Mouse (Mus musculus): Measurements from ENCODE around the gene Lrrc8d. TPM values are rescaled to one million over a fixed set of nuclear protein-coding genes. Genes with fewer than 3 reads are reported as not detected.
A peak's percentile ranks its signal among the peaks of the same experiment; 100 is the strongest.
"Not testable (repeated sequence)": the region's sequence is repeated elsewhere in the genome, so short reads cannot be mapped to it uniquely, and the experiment has no call there.

The Lrrc8d gene
- total and polyA plus RNA-seq, 2 experiments = 7.0 to 11.6 TPM

- Histone ChIP-seq H3K4me1 (ENCODE audit: control insufficient read depth, insufficient read depth, low read length) (no peaks in the 10 kb centered on the region), H3K27me3 (ENCODE audit: control insufficient read depth, insufficient read depth, low read length) (no peaks in the 10 kb centered on the region), H3K79me2 (ENCODE audit: control insufficient read depth, insufficient read depth, low read length) (no peaks in the 10 kb centered on the region), H3K4me3 (ENCODE audit: insufficient read depth, low read depth, low read length) (no peak overlapping the region), H3K27ac (replicated peaks; ENCODE audit: insufficient read depth, low read depth, low read length) (no peak overlapping the region), H3K36me3 (ENCODE audit: control insufficient read depth, insufficient read depth, low read length) (no peaks in the 10 kb centered on the region), H3K9ac (ENCODE audit: low read depth, low read length) (no peak overlapping the region)
- no peak for DNase-seq (ENCODE audit: extremely low read depth, low read depth, low spot score)
- no peak for TF ChIP-seq CTCF (IDR thresholded peaks at IDR 0.05; ENCODE audit: low read depth, low read length)
- no peak for TF ChIP-seq POLR2A (IDR thresholded peaks at IDR 0.05; ENCODE audit: extremely low read depth, insufficient read depth, low read length)
- 93% methylated on average over 5 of the region's 5 CpGs for WGBS
Measured at GRCm38 (mm10) chr5:105857486-105857885, 157.7 kb downstream of the Lrrc8d start.

DNA sequence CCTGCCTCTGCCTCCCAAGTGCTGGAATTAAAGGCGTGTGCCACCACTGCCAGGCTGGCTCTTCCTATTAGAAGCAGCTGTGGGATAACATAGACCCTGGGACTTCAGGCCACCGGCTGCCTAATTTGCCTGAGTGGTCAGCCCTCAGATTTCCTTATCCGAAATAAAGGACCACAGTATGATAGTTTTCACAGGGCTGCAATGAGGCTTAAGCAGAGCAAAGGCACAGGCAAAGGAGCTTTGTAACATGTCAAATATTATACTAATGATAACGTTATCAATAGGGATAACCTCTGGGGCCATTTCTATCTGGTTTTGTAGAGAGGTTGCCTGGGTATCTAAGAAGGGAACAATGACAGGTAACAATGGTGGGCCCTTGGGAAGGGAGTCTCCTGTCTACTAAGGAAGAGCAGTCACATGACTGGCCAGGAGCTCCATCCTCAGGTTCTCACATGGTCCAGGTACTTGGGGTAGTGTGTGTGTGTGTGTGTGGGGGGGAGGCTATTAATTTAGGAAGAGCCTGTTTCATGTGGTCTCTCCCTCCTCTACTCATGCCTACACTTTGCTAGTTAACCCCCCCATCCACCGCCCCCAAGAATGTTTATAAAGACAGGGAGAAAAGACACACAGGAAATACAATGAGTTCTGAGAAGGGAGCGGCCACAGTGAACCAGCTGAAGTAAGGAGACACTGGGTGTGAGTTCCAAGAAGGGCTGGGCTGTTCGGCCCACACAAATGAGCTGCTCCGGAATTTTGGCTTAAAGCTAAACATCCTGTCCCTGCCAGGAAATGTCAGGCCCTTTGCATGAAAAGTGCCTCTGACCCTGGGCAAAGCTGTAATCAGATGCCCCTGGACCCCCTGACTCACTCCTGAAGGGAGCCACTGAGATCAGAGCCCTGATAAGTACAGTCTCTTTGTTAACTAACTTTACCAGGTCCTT, 159.3 kb downstream of the Lrrc8d start:
- Histone ChIP-seq H3K4me3 (ENCODE audit: insufficient read depth, low read depth, low read length) (no peak overlapping the region), H3K27ac (replicated peaks; ENCODE audit: insufficient read depth, low read depth, low read length) (peak overlapping the region; percentile 14; the same call in 1 of the 2 replicates), H3K4me1 (ENCODE audit: control insufficient read depth, insufficient read depth, low read length) (no peaks in the 10 kb centered on the region), H3K36me3 (ENCODE audit: control insufficient read depth, insufficient read depth, low read length) (no peaks in the 10 kb centered on the region), H3K27me3 (ENCODE audit: control insufficient read depth, insufficient read depth, low read length) (no peaks in the 10 kb centered on the region), H3K9ac (ENCODE audit: low read depth, low read length) (no peak overlapping the region), H3K79me2 (ENCODE audit: control insufficient read depth, insufficient read depth, low read length) (no peaks in the 10 kb centered on the region)
- DNase-seq (ENCODE audit: extremely low read depth, low read depth, low spot score) = no peak
- no peak for TF ChIP-seq POLR2A (IDR thresholded peaks at IDR 0.05; ENCODE audit: extremely low read depth, insufficient read depth, low read length)
- no peak for TF ChIP-seq CTCF (IDR thresholded peaks at IDR 0.05; ENCODE audit: low read depth, low read length)
- WGBS = 82% methylated on average over 8 of the region's 8 CpGs

GRCm38 (mm10) chr5:105859716-105860460, 160.1 kb downstream of the Lrrc8d start:
- TF ChIP-seq POLR2A (IDR thresholded peaks at IDR 0.05; ENCODE audit: extremely low read depth, insufficient read depth, low read length) (no peak), CTCF (IDR thresholded peaks at IDR 0.05; ENCODE audit: low read depth, low read length) (no peak)
- H3K9ac ChIP-seq (ENCODE audit: low read depth, low read length) = no peak overlapping the region
- no peak for DNase-seq (ENCODE audit: extremely low read depth, low read depth, low spot score)
- no peaks in the 10 kb centered on the region for H3K4me1 ChIP-seq (ENCODE audit: control insufficient read depth, insufficient read depth, low read length)
- H3K4me3 ChIP-seq (ENCODE audit: insufficient read depth, low read depth, low read length) = no peak overlapping the region
- H3K27ac ChIP-seq (replicated peaks; ENCODE audit: insufficient read depth, low read depth, low read length) = no peak overlapping the region
- no peaks in the 10 kb centered on the region for H3K36me3 ChIP-seq (ENCODE audit: control insufficient read depth, insufficient read depth, low read length)
- H3K27me3 ChIP-seq (ENCODE audit: control insufficient read depth, insufficient read depth, low read length) = no peaks in the 10 kb centered on the region
- H3K79me2 ChIP-seq (ENCODE audit: control insufficient read depth, insufficient read depth, low read length) = no peaks in the 10 kb centered on the region
- 62% methylated on average over 11 of the region's 11 CpGs for WGBS

GRCm38 (mm10) chr5:105860461-105860835, 160.7 kb downstream of the Lrrc8d start:
- TF ChIP-seq POLR2A (IDR thresholded peaks at IDR 0.05; ENCODE audit: extremely low read depth, insufficient read depth, low read length) = no peak
- TF ChIP-seq CTCF (IDR thresholded peaks at IDR 0.05; ENCODE audit: low read depth, low read length) = no peak
- no peak overlapping the region for H3K9ac ChIP-seq (ENCODE audit: low read depth, low read length)
- no peak for DNase-seq (ENCODE audit: extremely low read depth, low read depth, low spot score)
- no peaks in the 10 kb centered on the region for H3K27me3 ChIP-seq (ENCODE audit: control insufficient read depth, insufficient read depth, low read length)
- H3K4me3 ChIP-seq (ENCODE audit: insufficient read depth, low read depth, low read length) = no peak overlapping the region
- no peaks in the 10 kb centered on the region for H3K36me3 ChIP-seq (ENCODE audit: control insufficient read depth, insufficient read depth, low read length)
- no peaks in the 10 kb centered on the region for H3K4me1 ChIP-seq (ENCODE audit: control insufficient read depth, insufficient read depth, low read length)
- WGBS = 88% methylated on average over 10 of the region's 10 CpGs
- no peaks in the 10 kb centered on the region for H3K79me2 ChIP-seq (ENCODE audit: control insufficient read depth, insufficient read depth, low read length)
- H3K27ac ChIP-seq (replicated peaks; ENCODE audit: insufficient read depth, low read depth, low read length) = no peak overlapping the region

- no peak for DNase-seq (ENCODE audit: extremely low read depth, low read depth, low spot score)
Measured at GRCm38 (mm10) chr5:105861616-105862015, 161.8 kb downstream of the Lrrc8d start.

GRCm38 (mm10) chr5:105865110-105865628, 165.4 kb downstream of the Lrrc8d start:
- not testable (repeated sequence) for H3K27me3 ChIP-seq (ENCODE audit: control insufficient read depth, insufficient read depth, low read length); H3K27ac ChIP-seq (replicated peaks; ENCODE audit: insufficient read depth, low read depth, low read length); H3K36me3 ChIP-seq (ENCODE audit: control insufficient read depth, insufficient read depth, low read length); H3K4me1 ChIP-seq (ENCODE audit: control insufficient read depth, insufficient read depth, low read length); DNase-seq (ENCODE audit: extremely low read depth, low read depth, low spot score); H3K4me3 ChIP-seq (ENCODE audit: insufficient read depth, low read depth, low read length); H3K79me2 ChIP-seq (ENCODE audit: control insufficient read depth, insufficient read depth, low read length); H3K9ac ChIP-seq (ENCODE audit: low read depth, low read length)
- 73% methylated on average over 5 of the region's 5 CpGs for WGBS

More at GRCm38 (mm10) chr5:105861616-105862015, 161.8 kb downstream of the Lrrc8d start:
- Histone ChIP-seq H3K36me3 (ENCODE audit: control insufficient read depth, insufficient read depth, low read length) (no peaks in the 10 kb centered on the region), H3K4me1 (ENCODE audit: control insufficient read depth, insufficient read depth, low read length) (no peaks in the 10 kb centered on the region), H3K4me3 (ENCODE audit: insufficient read depth, low read depth, low read length) (no peak overlapping the region), H3K27ac (replicated peaks; ENCODE audit: insufficient read depth, low read depth, low read length) (no peak overlapping the region), H3K9ac (ENCODE audit: low read depth, low read length) (no peak overlapping the region), H3K79me2 (ENCODE audit: control insufficient read depth, insufficient read depth, low read length) (no peaks in the 10 kb centered on the region), H3K27me3 (ENCODE audit: control insufficient read depth, insufficient read depth, low read length) (no peaks in the 10 kb centered on the region)
- no peak for TF ChIP-seq POLR2A (IDR thresholded peaks at IDR 0.05; ENCODE audit: extremely low read depth, insufficient read depth, low read length)
- no peak for TF ChIP-seq CTCF (IDR thresholded peaks at IDR 0.05; ENCODE audit: low read depth, low read length)
- 97% methylated on average over 5 of the region's 5 CpGs for WGBS
